Mouse (Mus musculus): ENCODE data around the gene H2-K1. TPM values are rescaled to one million over a fixed set of nuclear protein-coding genes. Genes with fewer than 3 reads are reported as not detected.

The H2-K1 gene
- polyA plus RNA-seq, 1 experiment from 2014 or later: 8.1 TPM

- WGBS: 61% methylated on average over 9 of the region's 9 CpGs
- H3K4me1 ChIP-seq: peaks cover 51% of the 10 kb centered on the region
- H3K36me3 ChIP-seq: peaks cover 53% of the 10 kb centered on the region
Measured at GRCm38 (mm10) chr17:34032806-34033205, 32.7 kb upstream of the H2-K1 start.

GRCm38 (mm10) chr17:34032174-34032632 lies 32.1 kb upstream of the H2-K1 start:
- Histone ChIP-seq H3K36me3 (peaks cover 47% of the 10 kb centered on the region), H3K4me1 (peaks cover 54% of the 10 kb centered on the region), H3K4me2 (replicated peaks) (peak overlapping the region; percentile 94), H3K9me3 (no peaks in the 10 kb centered on the region), H3K9ac (replicated peaks) (peak overlapping the region; percentile 88), H3K27ac (replicated peaks) (peak overlapping the region; percentile 98), H3K4me3 (peak overlapping the region; percentile 85), H3K27me3 (no peaks in the 10 kb centered on the region)
- under 1% methylated on average over 38 of the region's 48 CpGs for WGBS
- peak; percentile 4; the same call in 1 of the 2 replicates for ATAC-seq (replicated peaks)

More at GRCm38 (mm10) chr17:34032806-34033205, 32.7 kb upstream of the H2-K1 start:
- Histone ChIP-seq H3K27ac (replicated peaks) (peak overlapping the region; percentile 98), H3K9ac (replicated peaks) (peak overlapping the region; percentile 88), H3K4me2 (replicated peaks) (peak overlapping the region; percentile 94), H3K4me3 (peak overlapping the region; percentile 85), H3K27me3 (no peaks in the 10 kb centered on the region), H3K9me3 (no peaks in the 10 kb centered on the region)
- ATAC-seq (replicated peaks): no peak

GRCm38 (mm10) chr17:34031465-34032173 lies 31.5 kb upstream of the H2-K1 start, which contains the start of the genes Slc39a7 and Rxrb:
TSS of gene Slc39a7 (minus strand) at chr17:34031682.
TSS of gene Rxrb (plus strand) at chr17:34031812.
- peaks cover 42% of the 10 kb centered on the region for H3K36me3 ChIP-seq
- no peaks in the 10 kb centered on the region for H3K27me3 ChIP-seq
- peak; percentile 79 for ATAC-seq (replicated peaks)
- peak within 1 kb of the TSS; percentile 88 for H3K9ac ChIP-seq (replicated peaks)
- H3K4me2 ChIP-seq (replicated peaks): peak within 1 kb of the TSS; percentile 94
- H3K4me3 ChIP-seq: peak within 1 kb of the TSS; percentile 85
- peaks cover 60% of the 10 kb centered on the region for H3K4me1 ChIP-seq
- under 1% methylated on average over 87 of the region's 88 CpGs for WGBS
- H3K27ac ChIP-seq (replicated peaks): peak within 1 kb of the TSS; percentile 98
- H3K9me3 ChIP-seq: no peaks in the 10 kb centered on the region

GRCm38 (mm10) chr17:34030861-34031326 lies 30.7 kb upstream of the H2-K1 start:
- peak overlapping the region; percentile 94 for H3K4me2 ChIP-seq (replicated peaks)
- no peaks in the 10 kb centered on the region for H3K9me3 ChIP-seq
- peaks cover 34% of the 10 kb centered on the region for H3K36me3 ChIP-seq
- peak overlapping the region; percentile 98 for H3K27ac ChIP-seq (replicated peaks)
- H3K4me1 ChIP-seq: peaks cover 67% of the 10 kb centered on the region
- ATAC-seq (replicated peaks): no peak
- H3K27me3 ChIP-seq: no peaks in the 10 kb centered on the region
- H3K9ac ChIP-seq (replicated peaks): peak overlapping the region; percentile 88
- peak overlapping the region; percentile 85 for H3K4me3 ChIP-seq
- WGBS: 5% methylated on average over 20 of the region's 20 CpGs

- Histone ChIP-seq H3K4me1 (peaks cover 76% of the 10 kb centered on the region), H3K4me2 (replicated peaks) (peak overlapping the region; percentile 94), H3K27ac (replicated peaks) (no peak overlapping the region), H3K36me3 (peaks cover 27% of the 10 kb centered on the region), H3K9me3 (no peaks in the 10 kb centered on the region), H3K9ac (replicated peaks) (peak overlapping the region; percentile 88), H3K4me3 (peak overlapping the region; percentile 85), H3K27me3 (no peaks in the 10 kb centered on the region)
- WGBS: 69% methylated on average over 21 of the region's 21 CpGs
- ATAC-seq (replicated peaks): no peak
Measured at GRCm38 (mm10) chr17:34029890-34030595, 29.9 kb upstream of the H2-K1 start.

- 86% methylated on average over 18 of the region's 18 CpGs for WGBS
- Histone ChIP-seq H3K4me1 (peaks cover 77% of the 10 kb centered on the region), H3K27ac (replicated peaks) (no peak overlapping the region), H3K4me3 (0 out of 2 replicates have a peak overlapping the region, but pooled peaks have one; percentile 85), H3K36me3 (peaks cover 22% of the 10 kb centered on the region), H3K9me3 (no peaks in the 10 kb centered on the region), H3K4me2 (replicated peaks) (peak overlapping the region; percentile 94), H3K9ac (replicated peaks) (no peak overlapping the region), H3K27me3 (no peaks in the 10 kb centered on the region)
- ATAC-seq (replicated peaks): no peak
Measured at GRCm38 (mm10) chr17:34029150-34029889, 29.2 kb upstream of the H2-K1 start.

- ATAC-seq (replicated peaks): no peak
- Histone ChIP-seq H3K4me1 (peaks cover 78% of the 10 kb centered on the region), H3K9ac (replicated peaks) (peak overlapping the region; percentile 74; the same call in 1 of the 2 replicates), H3K36me3 (peaks cover 21% of the 10 kb centered on the region), H3K4me3 (peak overlapping the region; percentile 81), H3K4me2 (replicated peaks) (peak overlapping the region; percentile 90), H3K9me3 (no peaks in the 10 kb centered on the region), H3K27me3 (no peaks in the 10 kb centered on the region), H3K27ac (replicated peaks) (peak overlapping the region; percentile 98)
- WGBS: 43% methylated on average over 17 of the region's 17 CpGs
Measured at GRCm38 (mm10) chr17:34028501-34029149, 28.5 kb upstream of the H2-K1 start.

GRCm38 (mm10) chr17:34027656-34028223 lies 27.6 kb upstream of the H2-K1 start, which contains the start of gene H2-Ke6:
TSS of gene H2-Ke6 (minus strand) at chr17:34028060.
- Histone ChIP-seq H3K4me2 (replicated peaks) (peak within 1 kb of the TSS; percentile 90), H3K9ac (replicated peaks) (peak within 1 kb of the TSS; percentile 74), H3K4me3 (peak within 1 kb of the TSS; percentile 81), H3K4me1 (peaks cover 77% of the 10 kb centered on the region), H3K27me3 (no peaks in the 10 kb centered on the region), H3K9me3 (no peaks in the 10 kb centered on the region), H3K36me3 (peaks cover 24% of the 10 kb centered on the region), H3K27ac (replicated peaks) (peak within 1 kb of the TSS; percentile 98)
- WGBS: under 1% methylated on average over 41 of the region's 49 CpGs
- peak; percentile 69 for ATAC-seq (replicated peaks)

- peak overlapping the region; percentile 74 for H3K9ac ChIP-seq (replicated peaks)
- peak overlapping the region; percentile 81 for H3K4me3 ChIP-seq
- H3K4me2 ChIP-seq (replicated peaks): peak overlapping the region; percentile 90
- no peaks in the 10 kb centered on the region for H3K27me3 ChIP-seq
- H3K27ac ChIP-seq (replicated peaks): peak overlapping the region; percentile 98
- H3K9me3 ChIP-seq: no peaks in the 10 kb centered on the region
- ATAC-seq (replicated peaks): no peak
- peaks cover 24% of the 10 kb centered on the region for H3K36me3 ChIP-seq
- peaks cover 73% of the 10 kb centered on the region for H3K4me1 ChIP-seq
- 4% methylated on average over 36 of the region's 36 CpGs for WGBS
Measured at GRCm38 (mm10) chr17:34026917-34027655, 26.9 kb upstream of the H2-K1 start.

GRCm38 (mm10) chr17:34026221-34026620 lies 26.1 kb upstream of the H2-K1 start:
- peak overlapping the region; percentile 91 for H3K9ac ChIP-seq (replicated peaks)

More at GRCm38 (mm10) chr17:34026221-34026620, 26.1 kb upstream of the H2-K1 start:
- H3K9me3 ChIP-seq: no peaks in the 10 kb centered on the region
- peaks cover 73% of the 10 kb centered on the region for H3K4me1 ChIP-seq
- H3K27ac ChIP-seq (replicated peaks): peak overlapping the region; percentile 98
- H3K36me3 ChIP-seq: peaks cover 32% of the 10 kb centered on the region
- peak overlapping the region; percentile 90 for H3K4me2 ChIP-seq (replicated peaks)
- WGBS: 5% methylated on average over 2 of the region's 2 CpGs
- peak overlapping the region; percentile 85 for H3K4me3 ChIP-seq
- no peaks in the 10 kb centered on the region for H3K27me3 ChIP-seq
- no peak for ATAC-seq (replicated peaks)

Measured in forebrain, embryonic 15.5 days (tissue).